In the genomic region with DNA sequence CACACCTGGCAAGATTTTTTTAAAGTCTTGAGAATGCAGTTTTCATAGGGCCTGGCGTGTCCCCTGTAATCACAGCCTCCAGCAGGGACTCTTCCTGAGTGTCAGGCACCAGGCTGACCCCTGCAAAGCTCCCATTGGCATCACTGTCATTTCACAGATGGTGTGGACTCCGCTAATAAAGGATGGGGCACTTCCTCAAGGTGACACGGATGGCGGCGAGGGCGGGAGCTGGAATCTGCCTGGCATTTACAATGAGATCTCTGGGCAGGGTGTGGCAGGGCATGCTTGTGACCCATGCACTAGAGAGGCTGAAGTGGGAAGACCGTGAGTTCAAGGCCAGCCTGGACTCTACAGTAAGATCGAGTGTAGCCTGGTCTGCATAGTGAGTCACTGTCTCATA, we compare ENCODE assay signal across 28 mouse cellular contexts. TPM values are rescaled to one million over a fixed set of nuclear protein-coding genes. Genes with fewer than 3 reads are reported as not detected.
DNase-seq lines count a peak whose midpoint lies in the region; ATAC-seq and TF ChIP-seq lines count a peak whose summit lies in the region.
"Had no signal": no experiment of that assay in that cellular context is flagged by ENCODE, and none has a peak within 500 bp of the region (broad histone marks: within the 10 kb centered on the region; RNA-seq: fewer than 3 reads in every experiment).

No protein-coding gene starts in this region.

- no peak for ATAC-seq in forebrain, embryonic 15.5 days (replicated peaks)
- no peak for ATAC-seq in forebrain, embryonic 11.5 days (replicated peaks; ENCODE audit: low FRiP score)
- ATAC-seq in midbrain, embryonic 11.5 days (ENCODE audit: low FRiP score) = no peak
- no peak for ATAC-seq in midbrain, embryonic 14.5 days (ENCODE audit: low FRiP score, low TSS enrichment)
- ATAC-seq in liver, postnatal 0 days = no peak
- ATAC-seq: intestine, embryonic 16.5 days; Patski had no signal

- no peak for TF ChIP-seq POLR2A in cortical plate, adult 2 months (IDR thresholded peaks at IDR 0.05; ENCODE audit: extremely low read depth, insufficient read depth, low read length)

- H3K27ac ChIP-seq in forebrain, embryonic 15.5 days (replicated peaks) = peak overlapping the region; percentile 11; the same call in 1 of the 2 replicates
- no peak overlapping the region for H3K27ac ChIP-seq in forebrain, embryonic 11.5 days (ENCODE audit: low read depth, low read length)
- H3K27ac ChIP-seq in midbrain, embryonic 11.5 days (ENCODE audit: low read depth, low read length) = no peak overlapping the region
- no peak overlapping the region for H3K27ac ChIP-seq in midbrain, embryonic 14.5 days (replicated peaks; ENCODE audit: low read depth, low read length)
- peak overlapping the region; percentile 81; the same call in 1 of the 2 replicates for H3K27ac ChIP-seq in cortical plate, adult 2 months (ENCODE audit: insufficient read depth, low read length)
- no peak overlapping the region for H3K27ac ChIP-seq in liver, postnatal 0 days (ENCODE audit: low read depth)
- H3K27ac ChIP-seq: forebrain, embryonic 10.5 days; gastrocnemius, adult 2 months; heart, embryonic 15.5 days; limb, embryonic 15.5 days; liver, embryonic 14.5 days; lung, embryonic 15.5 days; macrophage; neural tube, embryonic 13.5 days had no signal

- peaks cover 55% of the 10 kb centered on the region for H3K4me1 ChIP-seq in forebrain, embryonic 15.5 days
- H3K4me1 ChIP-seq in forebrain, embryonic 11.5 days (replicated peaks; ENCODE audit: control insufficient read depth, insufficient read depth, low read length) = peaks cover 12% of the 10 kb centered on the region
- peaks cover 20% of the 10 kb centered on the region for H3K4me1 ChIP-seq in midbrain, embryonic 11.5 days (ENCODE audit: control insufficient read depth, insufficient read depth, low read length)
- H3K4me1 ChIP-seq in midbrain, embryonic 14.5 days (ENCODE audit: control insufficient read depth, insufficient read depth, low read length) = peaks cover 44% of the 10 kb centered on the region
- peaks cover 2% of the 10 kb centered on the region for H3K4me1 ChIP-seq in cortical plate, adult 2 months (ENCODE audit: control insufficient read depth, insufficient read depth, low read length)
- 0 out of 2 replicates have a peak, but pooled peaks cover 4% of the 10 kb centered on the region for H3K4me1 ChIP-seq in liver, postnatal 0 days (ENCODE audit: insufficient read depth)
- H3K4me1 ChIP-seq: heart, embryonic 15.5 days; limb, embryonic 15.5 days; lung, embryonic 15.5 days had no signal

- no peak for TF ChIP-seq CTCF in cortical plate, adult 2 months (IDR thresholded peaks at IDR 0.05; ENCODE audit: extremely low read depth, insufficient read depth, low read length)
- TF ChIP-seq CTCF in liver, postnatal 0 days (IDR thresholded peaks at IDR 0.05; ENCODE audit: low read depth) = no peak

- peaks cover 11% of the 10 kb centered on the region for H3K36me3 ChIP-seq in forebrain, embryonic 15.5 days
- no peaks in the 10 kb centered on the region; the same call in 1 of the 2 replicates for H3K36me3 ChIP-seq in forebrain, embryonic 11.5 days (ENCODE audit: control insufficient read depth, insufficient read depth, low read length)
- no peaks in the 10 kb centered on the region for H3K36me3 ChIP-seq in midbrain, embryonic 11.5 days (ENCODE audit: control insufficient read depth, insufficient read depth, low read length)
- H3K36me3 ChIP-seq in midbrain, embryonic 14.5 days (ENCODE audit: control insufficient read depth, insufficient read depth, low read length) = peaks cover 12% of the 10 kb centered on the region; the same call in 1 of the 2 replicates
- H3K36me3 ChIP-seq in liver, postnatal 0 days (replicated peaks; ENCODE audit: insufficient read depth, low read length) = no peaks in the 10 kb centered on the region
- H3K36me3 ChIP-seq: heart, embryonic 15.5 days; limb, embryonic 15.5 days; lung, embryonic 15.5 days had no signal

- no peak overlapping the region for H3K4me2 ChIP-seq in forebrain, embryonic 15.5 days (replicated peaks)
- H3K4me2 ChIP-seq in forebrain, embryonic 11.5 days (ENCODE audit: low read depth, low read length, severe bottlenecking) = no peak overlapping the region
- no peak overlapping the region for H3K4me2 ChIP-seq in midbrain, embryonic 11.5 days
- H3K4me2 ChIP-seq in midbrain, embryonic 14.5 days (ENCODE audit: low read length) = no peak overlapping the region
- no peak overlapping the region for H3K4me2 ChIP-seq in liver, postnatal 0 days (ENCODE audit: low read depth, low read length)
- H3K4me2 ChIP-seq: heart, embryonic 15.5 days; hindbrain, embryonic 15.5 days; limb, embryonic 15.5 days; lung, embryonic 15.5 days had no signal

- WGBS in forebrain, embryonic 15.5 days = 86% methylated on average over 8 of the region's 8 CpGs
- WGBS in forebrain, embryonic 11.5 days = 92% methylated on average over 8 of the region's 8 CpGs
- 87% methylated on average over 8 of the region's 8 CpGs for WGBS in midbrain, embryonic 11.5 days
- 84% methylated on average over 8 of the region's 8 CpGs for WGBS in midbrain, embryonic 14.5 days
- WGBS in liver, postnatal 0 days (ENCODE audit: insufficient replicate concordance) = 77% methylated on average over 8 of the region's 8 CpGs

- H3K27me3 ChIP-seq in forebrain, embryonic 15.5 days = no peaks in the 10 kb centered on the region
- no peaks in the 10 kb centered on the region for H3K27me3 ChIP-seq in forebrain, embryonic 11.5 days (ENCODE audit: control insufficient read depth, insufficient read depth, low read length)
- no peaks in the 10 kb centered on the region for H3K27me3 ChIP-seq in midbrain, embryonic 11.5 days (ENCODE audit: control insufficient read depth, insufficient read depth, low read length)
- no peaks in the 10 kb centered on the region for H3K27me3 ChIP-seq in midbrain, embryonic 14.5 days (ENCODE audit: control insufficient read depth, insufficient read depth, low read length)
- peaks cover 16% of the 10 kb centered on the region for H3K27me3 ChIP-seq in liver, postnatal 0 days (ENCODE audit: insufficient read depth, low read length)
- H3K27me3 ChIP-seq: hindbrain, embryonic 15.5 days; neural tube, embryonic 13.5 days; Patski had no signal

- DNase-seq in forebrain, embryonic 11.5 days (ENCODE audit: low spot score) = no peak
- peak; percentile 2 for DNase-seq in midbrain, embryonic 11.5 days (ENCODE audit: low spot score, missing footprints)
- DNase-seq in midbrain, embryonic 14.5 days = no peak
- peak; percentile 73 for DNase-seq in cerebellum, adult 9-11 months
- DNase-seq in liver, postnatal 0 days = no peak
- DNase-seq: gastrocnemius, adult 2 months; heart, postnatal 36 days; kidney, postnatal 25 days; layer of hippocampus, adult 9-11 months; right cerebral cortex, adult 18-20 months; right cerebral cortex, postnatal 4 days; thymus, postnatal 14 days had no signal

- H3K9me3 ChIP-seq in forebrain, embryonic 15.5 days = no peaks in the 10 kb centered on the region
- no peaks in the 10 kb centered on the region for H3K9me3 ChIP-seq in forebrain, embryonic 11.5 days (ENCODE audit: control insufficient read depth, low read length)
- H3K9me3 ChIP-seq in midbrain, embryonic 11.5 days (ENCODE audit: control insufficient read depth, low read length) = no peaks in the 10 kb centered on the region
- no peaks in the 10 kb centered on the region for H3K9me3 ChIP-seq in midbrain, embryonic 14.5 days (ENCODE audit: control insufficient read depth, low read length)
- H3K9me3 ChIP-seq in liver, postnatal 0 days (ENCODE audit: low read length) = no peaks in the 10 kb centered on the region
- H3K9me3 ChIP-seq: forebrain, embryonic 10.5 days; heart, embryonic 15.5 days; hindbrain, embryonic 15.5 days; limb, embryonic 15.5 days; lung, embryonic 15.5 days; neural tube, embryonic 13.5 days had no signal

- no peak overlapping the region for H3K4me3 ChIP-seq in forebrain, embryonic 15.5 days
- H3K4me3 ChIP-seq in forebrain, embryonic 11.5 days (ENCODE audit: low read depth, low read length) = no peak overlapping the region
- no peak overlapping the region for H3K4me3 ChIP-seq in midbrain, embryonic 11.5 days (ENCODE audit: low read depth, low read length)
- H3K4me3 ChIP-seq in midbrain, embryonic 14.5 days (replicated peaks; ENCODE audit: low read depth, low read length) = no peak overlapping the region
- H3K4me3 ChIP-seq in cortical plate, adult 2 months (ENCODE audit: insufficient read depth, low read length) = no peak overlapping the region
- no peak overlapping the region for H3K4me3 ChIP-seq in liver, postnatal 0 days (ENCODE audit: low read depth, low read length)
- H3K4me3 ChIP-seq: forebrain, embryonic 10.5 days; gastrocnemius, adult 2 months; heart, embryonic 15.5 days; hindbrain, embryonic 15.5 days; limb, embryonic 15.5 days; lung, embryonic 15.5 days; neural tube, embryonic 13.5 days had no signal

- TF ChIP-seq EP300 in liver, postnatal 0 days (IDR thresholded peaks at IDR 0.05; ENCODE audit: low read depth) = no peak

- H3K9ac ChIP-seq in forebrain, embryonic 15.5 days (replicated peaks) = no peak overlapping the region
- H3K9ac ChIP-seq in forebrain, embryonic 11.5 days (ENCODE audit: low read length) = no peak overlapping the region
- no peak overlapping the region for H3K9ac ChIP-seq in midbrain, embryonic 11.5 days (ENCODE audit: low read length)
- H3K9ac ChIP-seq in midbrain, embryonic 14.5 days (replicated peaks; ENCODE audit: low read length) = no peak overlapping the region
- H3K9ac ChIP-seq in liver, postnatal 0 days (replicated peaks) = no peak overlapping the region
- H3K9ac ChIP-seq: heart, embryonic 15.5 days; hindbrain, embryonic 15.5 days; limb, embryonic 15.5 days; liver, embryonic 14.5 days; lung, embryonic 15.5 days; neural tube, embryonic 13.5 days had no signal

RNA-seq across cellular contexts. Expression of a gene that starts 6.5 kb away (rescaled TPM):
- polyA plus RNA-seq in forebrain, embryonic 15.5 days (2015; fragmentation: Nextera tagmentation; extraction: Ambion mirVana) = 70.1 and 76.4 TPM in 2 replicates
- 7.1 and 8.9 TPM in 2 replicates for polyA plus RNA-seq in forebrain, embryonic 11.5 days (2014; fragmentation: Nextera tagmentation; extraction: Ambion mirVana)
- polyA plus RNA-seq in midbrain, embryonic 11.5 days (2014; fragmentation: Nextera tagmentation; extraction: Ambion mirVana) = 6.6 and 6.7 TPM in 2 replicates
- 26.2 and 63.4 TPM in 2 replicates for polyA plus RNA-seq in midbrain, embryonic 14.5 days (2014; fragmentation: Nextera tagmentation; extraction: Ambion mirVana)
- 234 and 237 TPM in 2 replicates for polyA plus RNA-seq in cortical plate, adult 2 months (2012; rRNA removed)
- polyA plus RNA-seq in liver, postnatal 0 days (2015; fragmentation: Nextera tagmentation; extraction: Ambion mirVana) = 0.17 and 0.46 TPM in 2 replicates
- polyA plus RNA-seq: macrophage had no signal

RNA-seq across cellular contexts. Expression of a gene that starts 18.5 kb away (rescaled TPM):
- 296 and 306 TPM in 2 replicates for polyA plus RNA-seq in forebrain, embryonic 15.5 days (2015; fragmentation: Nextera tagmentation; extraction: Ambion mirVana)
- polyA plus RNA-seq in forebrain, embryonic 11.5 days (2014; fragmentation: Nextera tagmentation; extraction: Ambion mirVana) = 109 and 114 TPM in 2 replicates
- 83.8 and 83.9 TPM in 2 replicates for polyA plus RNA-seq in midbrain, embryonic 11.5 days (2014; fragmentation: Nextera tagmentation; extraction: Ambion mirVana)
- polyA plus RNA-seq in midbrain, embryonic 14.5 days (2014; fragmentation: Nextera tagmentation; extraction: Ambion mirVana) = 216 and 303 TPM in 2 replicates
- 71.7 and 73.4 TPM in 2 replicates for polyA plus RNA-seq in cortical plate, adult 2 months (2012; rRNA removed)
- polyA plus RNA-seq in liver, postnatal 0 days (2015; fragmentation: Nextera tagmentation; extraction: Ambion mirVana) = 3.3 and 4.1 TPM in 2 replicates

RNA-seq across cellular contexts. Expression of a gene that starts 24.0 kb away (rescaled TPM):
- polyA plus RNA-seq in forebrain, embryonic 15.5 days (2015; fragmentation: Nextera tagmentation; extraction: Ambion mirVana) = 1.5 and 1.7 TPM in 2 replicates
- polyA plus RNA-seq in forebrain, embryonic 11.5 days (2014; fragmentation: Nextera tagmentation; extraction: Ambion mirVana) = 0.96 and 1.3 TPM in 2 replicates
- polyA plus RNA-seq in midbrain, embryonic 11.5 days (2014; fragmentation: Nextera tagmentation; extraction: Ambion mirVana) = 0.55 and 0.59 TPM in 2 replicates
- 0.93 and 1.8 TPM in 2 replicates for polyA plus RNA-seq in midbrain, embryonic 14.5 days (2014; fragmentation: Nextera tagmentation; extraction: Ambion mirVana)
- polyA plus RNA-seq in cortical plate, adult 2 months (2012; rRNA removed) = not detected in 2 replicates
- polyA plus RNA-seq in liver, postnatal 0 days (2015; fragmentation: Nextera tagmentation; extraction: Ambion mirVana) = not detected in 2 replicates
- polyA plus RNA-seq: frontal cortex, adult 2 months; liver, embryonic 14.5 days; macrophage had no signal

RNA-seq across cellular contexts. Expression of a gene that starts 26.0 kb away (rescaled TPM):
- 1.3 and 1.6 TPM in 2 replicates for polyA plus RNA-seq in forebrain, embryonic 15.5 days (2015; fragmentation: Nextera tagmentation; extraction: Ambion mirVana)
- polyA plus RNA-seq in forebrain, embryonic 11.5 days (2014; fragmentation: Nextera tagmentation; extraction: Ambion mirVana) = 1.1 and 1.2 TPM in 2 replicates
- 0.86 and 1.4 TPM in 2 replicates for polyA plus RNA-seq in midbrain, embryonic 11.5 days (2014; fragmentation: Nextera tagmentation; extraction: Ambion mirVana)
- 1.1 and 2.6 TPM in 2 replicates for polyA plus RNA-seq in midbrain, embryonic 14.5 days (2014; fragmentation: Nextera tagmentation; extraction: Ambion mirVana)
- polyA plus RNA-seq in cortical plate, adult 2 months (2012; rRNA removed) = 1.3 and 1.5 TPM in 2 replicates
- 9.3 and 10.8 TPM in 2 replicates for polyA plus RNA-seq in liver, postnatal 0 days (2015; fragmentation: Nextera tagmentation; extraction: Ambion mirVana)

RNA-seq across cellular contexts. Expression of a gene that starts 36.2 kb away (rescaled TPM):
- polyA plus RNA-seq in forebrain, embryonic 15.5 days (2015; fragmentation: Nextera tagmentation; extraction: Ambion mirVana) = not detected in 2 replicates
- not detected in 2 replicates for polyA plus RNA-seq in forebrain, embryonic 11.5 days (2014; fragmentation: Nextera tagmentation; extraction: Ambion mirVana)
- not detected in 2 replicates for polyA plus RNA-seq in midbrain, embryonic 11.5 days (2014; fragmentation: Nextera tagmentation; extraction: Ambion mirVana)
- polyA plus RNA-seq in midbrain, embryonic 14.5 days (2014; fragmentation: Nextera tagmentation; extraction: Ambion mirVana) = not detected in 2 replicates
- polyA plus RNA-seq in cortical plate, adult 2 months (2012; rRNA removed) = 0.55 and 1.4 TPM in 2 replicates
- polyA plus RNA-seq in liver, postnatal 0 days (2015; fragmentation: Nextera tagmentation; extraction: Ambion mirVana) = 0.18 and 0.28 TPM in 2 replicates
- polyA plus RNA-seq: embryonic facial prominence, embryonic 11.5 days; forebrain, embryonic 10.5 days; heart, embryonic 15.5 days; hindbrain, embryonic 15.5 days; kidney, embryonic 14.5 days; liver, embryonic 14.5 days; lung, embryonic 15.5 days; macrophage; neural tube, embryonic 13.5 days; Patski; stomach, embryonic 14.5 days had no signal

Comparison
In these comparisons a context has a peak if more than half of its experiments do, and no peak if none do; other contexts are left out.
1. H3K27ac ChIP-seq: peak in forebrain, embryonic 15.5 days (single experiment) and cortical plate, adult 2 months (single experiment); none in forebrain, embryonic 11.5 days (single experiment), midbrain, embryonic 11.5 days (single experiment), midbrain, embryonic 14.5 days (single experiment) and liver, postnatal 0 days (single experiment).
2. DNase-seq: peak in midbrain, embryonic 11.5 days (single experiment) and cerebellum, adult 9-11 months (single experiment); none in forebrain, embryonic 11.5 days (single experiment), midbrain, embryonic 14.5 days (single experiment) and liver, postnatal 0 days (single experiment).
3. RNA of a gene that starts 18.5 kb away (polyA plus RNA-seq): 296 to 306 TPM in forebrain, embryonic 15.5 days, 216 to 303 TPM in midbrain, embryonic 14.5 days, 109 to 114 TPM in forebrain, embryonic 11.5 days, 83.8 to 83.9 TPM in midbrain, embryonic 11.5 days and 71.7 to 73.4 TPM in cortical plate, adult 2 months; 3.3 to 4.1 TPM in liver, postnatal 0 days; every median in the first group is over 10 times any median in the second.